Mouse (Mus musculus) hindbrain, embryonic 14.5 days (tissue): ENCODE measurements at regions not wholly inside any gene's neighbourhood (a gene's known extent, or its start where the extent isn't known, plus 50 kb on each side); places are given as distances from the start of the nearest gene placed in this dataset.

ENCODE experiments used
- ATAC-seq: fragments of 200-750 bp; cut with Nextera tagmentation; 2 replicates; pipeline ENCODE4 v1.8.0; 2017; ENCODE audit warnings: moderate number of reproducible peaks, mild to moderate bottlenecking, moderate TSS enrichment, moderate library complexity; ENCODE audit not compliant: low FRiP score
- DNase-seq: peaks from one replicate; pipeline ENCODE4 v3.0.0-alpha.2; 2015; ENCODE audit warnings: low spot score
- H3K27ac ChIP-seq: fragments of 300-500 bp; sonication (generic); 2 replicates; pipeline ENCODE4 v1.5.1; 2014; ENCODE audit warnings: mild to moderate bottlenecking, moderate library complexity
- H3K27me3 ChIP-seq: fragments of 300-500 bp; sonication (generic); 2 replicates; pipeline ENCODE4 v1.6.1; 2014; ENCODE audit warnings: mild to moderate bottlenecking, low read length, mixed read lengths; ENCODE audit not compliant: control insufficient read depth, insufficient read depth
- H3K36me3 ChIP-seq: fragments of 300-500 bp; sonication (generic); replicated peaks from 2 replicates; pipeline ENCODE4 v1.6.1; 2014; ENCODE audit not compliant: control insufficient read depth, insufficient read depth
- H3K4me1 ChIP-seq: fragments of 300-500 bp; sonication (generic); replicated peaks from 2 replicates; pipeline ENCODE4 v1.6.1; 2014; ENCODE audit warnings: antibody characterized with exemption, low read length, mixed read lengths; ENCODE audit not compliant: control insufficient read depth, insufficient read depth
- H3K4me2 ChIP-seq: fragments of 300-500 bp; sonication (generic); replicated peaks from 2 replicates; pipeline ENCODE4 v1.6.1; 2014; ENCODE audit warnings: mild to moderate bottlenecking, moderate library complexity
- H3K4me3 ChIP-seq: fragments of 300-500 bp; sonication (generic); replicated peaks from 2 replicates; pipeline ENCODE4 v1.5.1; 2014; ENCODE audit warnings: mild to moderate bottlenecking, low read length
- H3K9ac ChIP-seq: fragments of 300-500 bp; sonication (generic); 2 replicates; pipeline ENCODE4 v1.6.1; 2014
- H3K9me3 ChIP-seq: fragments of 300-500 bp; sonication (generic); 2 replicates; pipeline ENCODE4 v1.6.1; 2016; ENCODE audit warnings: low read length; ENCODE audit not compliant: control insufficient read depth
- WGBS: fragments of 180-500 bp; shearing (Covaris S2); extraction: QIAGEN DNeasy Blood & Tissue Kit; methylation state at CpG from one replicate; pipeline ENCODE4 v1.1.7; 2014; 5-methylcytosine and 5-hydroxymethylcytosine counted together

DNA sequence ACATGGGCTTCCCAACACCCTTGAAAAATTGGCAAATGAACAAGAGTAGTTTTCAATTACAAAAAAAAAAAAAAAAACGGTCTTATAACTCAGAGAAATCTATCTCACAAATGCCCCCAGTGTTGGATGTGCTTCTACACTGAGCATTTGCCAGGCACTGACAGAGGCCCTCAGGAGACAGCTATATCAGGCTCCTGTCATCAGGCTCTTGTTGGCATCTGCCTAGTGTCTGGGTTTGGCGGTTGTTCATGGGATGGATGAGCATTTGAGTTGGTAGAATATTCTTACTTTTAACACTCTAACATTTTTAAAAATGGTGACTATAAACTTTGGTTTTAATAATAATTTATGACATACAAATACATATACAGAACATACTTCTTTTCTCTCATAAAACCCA is 1555.4 kb upstream of the Map3k7 start:
- Histone ChIP-seq H3K36me3 (no peaks in the 10 kb centered on the region), H3K4me1 (no peaks in the 10 kb centered on the region), H3K4me3 (no peak overlapping the region), H3K27ac (no peak overlapping the region), H3K9me3 (no peaks in the 10 kb centered on the region), H3K4me2 (no peak overlapping the region), H3K9ac (no peak overlapping the region), H3K27me3 (no peaks in the 10 kb centered on the region)
- DNase-seq (no peak), ATAC-seq (no peak)
- 81% methylated on average over 2 of the region's 2 CpGs for WGBS

DNA sequence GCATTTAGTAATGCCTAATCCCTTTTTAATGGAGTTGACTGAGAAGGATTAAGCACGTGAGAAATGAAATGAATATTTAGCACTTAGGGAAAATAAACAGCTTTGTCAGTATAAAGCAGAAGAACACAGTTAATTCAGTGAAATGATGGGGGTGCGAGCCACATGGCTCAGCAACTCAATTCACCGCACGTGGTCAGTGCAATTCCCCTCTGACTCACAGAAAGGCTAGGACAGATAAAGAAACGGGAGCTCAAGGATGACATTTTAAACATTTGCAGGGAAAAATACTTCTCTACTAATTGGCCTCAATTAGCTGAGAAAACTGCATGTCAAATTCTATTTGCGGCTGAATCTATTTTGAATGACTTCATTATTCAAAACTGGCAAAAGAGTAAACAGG is 1516.3 kb upstream of the Map3k7 start:
- Histone ChIP-seq H3K36me3 (no peaks in the 10 kb centered on the region), H3K9ac (no peak overlapping the region), H3K4me2 (no peak overlapping the region), H3K9me3 (no peaks in the 10 kb centered on the region), H3K4me3 (no peak overlapping the region), H3K27me3 (no peaks in the 10 kb centered on the region), H3K4me1 (no peaks in the 10 kb centered on the region), H3K27ac (no peak overlapping the region)
- 54% methylated on average over 6 of the region's 6 CpGs for WGBS
- ATAC-seq (no peak), DNase-seq (no peak)

DNA sequence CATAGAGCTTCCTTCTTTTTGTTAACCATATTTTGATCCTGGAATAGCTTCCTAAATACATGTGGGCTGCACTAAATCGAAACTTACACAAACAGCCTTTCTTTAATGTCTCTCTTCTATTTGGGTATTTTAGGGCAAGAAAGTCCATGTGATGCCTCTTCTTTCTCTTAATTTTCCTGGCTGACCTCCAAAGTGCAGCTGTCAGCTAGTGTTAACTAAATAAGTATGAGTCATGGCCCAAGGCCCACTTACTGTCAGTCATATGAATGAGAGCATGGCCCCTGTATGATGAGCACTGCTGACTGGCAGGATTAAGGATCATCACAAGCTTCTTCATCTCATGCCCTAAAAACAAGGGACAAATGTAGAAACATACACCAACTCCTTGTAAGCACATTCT is 1513.5 kb upstream of the Map3k7 start:
- no peaks in the 10 kb centered on the region for H3K9me3 ChIP-seq
- DNase-seq (no peak), ATAC-seq (no peak)
- H3K4me1 ChIP-seq, result no peaks in the 10 kb centered on the region
- no peaks in the 10 kb centered on the region for H3K27me3 ChIP-seq
- H3K36me3 ChIP-seq, result no peaks in the 10 kb centered on the region
- H3K4me2 ChIP-seq, result no peak overlapping the region
- H3K27ac ChIP-seq, result no peak overlapping the region
- H3K4me3 ChIP-seq, result no peak overlapping the region
- 79% methylated on average over 1 of the region's 1 CpGs for WGBS
- H3K9ac ChIP-seq, result no peak overlapping the region

DNA sequence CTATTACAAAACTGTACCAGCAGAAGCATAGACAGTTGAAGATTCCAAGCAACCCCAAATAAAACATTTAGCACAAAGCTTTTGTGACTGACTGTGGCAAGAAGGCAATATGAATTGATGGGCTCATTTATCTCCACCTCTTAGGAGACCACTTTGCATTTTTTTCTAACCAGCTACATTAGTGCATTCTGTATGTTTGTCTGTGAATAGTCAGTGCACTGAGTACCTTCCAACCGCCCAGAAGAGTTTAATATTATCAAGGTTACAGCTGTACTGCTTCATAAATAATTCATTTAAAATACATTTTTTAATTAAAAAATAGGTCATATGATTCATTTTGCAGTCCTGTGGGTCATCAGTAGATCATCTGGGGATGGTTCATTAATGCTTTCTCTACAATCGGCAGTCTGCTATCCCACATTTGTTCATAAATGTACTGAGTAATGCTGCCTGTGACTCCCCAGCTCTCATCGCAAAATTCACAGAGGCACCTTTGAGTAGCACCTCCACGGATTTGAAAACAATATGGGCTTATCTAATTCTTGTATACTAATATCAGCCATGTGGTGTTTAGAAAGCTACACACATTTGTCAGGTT is 1496.5 kb upstream of the Map3k7 start:
- no peaks in the 10 kb centered on the region for H3K4me1 ChIP-seq
- H3K27me3 ChIP-seq, result no peaks in the 10 kb centered on the region
- DNase-seq (peak; percentile 26), ATAC-seq (peak; percentile 91)
- H3K27ac ChIP-seq, result no peak overlapping the region
- H3K9ac ChIP-seq, result no peak overlapping the region
- no peak overlapping the region for H3K4me2 ChIP-seq
- no peaks in the 10 kb centered on the region for H3K9me3 ChIP-seq
- no peak overlapping the region for H3K4me3 ChIP-seq
- no peaks in the 10 kb centered on the region for H3K36me3 ChIP-seq
- 46% methylated on average over 4 of the region's 4 CpGs for WGBS

DNA sequence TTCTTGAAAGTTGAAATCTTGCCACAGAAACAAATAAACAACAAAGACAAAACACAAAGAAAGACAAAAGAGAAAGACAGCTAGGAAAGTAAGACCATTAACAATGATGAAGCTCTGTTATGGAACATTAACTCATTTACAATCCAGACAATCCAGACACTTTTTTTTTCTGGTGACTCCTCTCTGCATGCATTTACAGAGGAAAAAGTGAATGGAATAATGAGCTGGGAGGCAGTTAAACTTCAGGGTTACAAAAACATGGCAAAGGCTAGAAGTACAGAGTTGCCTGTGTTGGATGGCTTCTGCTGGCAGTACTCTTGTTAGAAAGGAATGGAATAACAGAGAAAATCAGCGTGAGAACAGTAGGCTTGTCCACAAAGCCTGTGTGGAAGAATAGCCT is 1487.3 kb upstream of the Map3k7 start:
- Histone ChIP-seq H3K27ac (no peak overlapping the region), H3K4me2 (no peak overlapping the region), H3K36me3 (no peaks in the 10 kb centered on the region), H3K4me3 (no peak overlapping the region), H3K27me3 (no peaks in the 10 kb centered on the region), H3K9ac (no peak overlapping the region), H3K9me3 (no peaks in the 10 kb centered on the region), H3K4me1 (no peaks in the 10 kb centered on the region)
- WGBS, result 19% methylated on average over 1 of the region's 1 CpGs
- ATAC-seq, result no peak
- DNase-seq, result no peak

DNA sequence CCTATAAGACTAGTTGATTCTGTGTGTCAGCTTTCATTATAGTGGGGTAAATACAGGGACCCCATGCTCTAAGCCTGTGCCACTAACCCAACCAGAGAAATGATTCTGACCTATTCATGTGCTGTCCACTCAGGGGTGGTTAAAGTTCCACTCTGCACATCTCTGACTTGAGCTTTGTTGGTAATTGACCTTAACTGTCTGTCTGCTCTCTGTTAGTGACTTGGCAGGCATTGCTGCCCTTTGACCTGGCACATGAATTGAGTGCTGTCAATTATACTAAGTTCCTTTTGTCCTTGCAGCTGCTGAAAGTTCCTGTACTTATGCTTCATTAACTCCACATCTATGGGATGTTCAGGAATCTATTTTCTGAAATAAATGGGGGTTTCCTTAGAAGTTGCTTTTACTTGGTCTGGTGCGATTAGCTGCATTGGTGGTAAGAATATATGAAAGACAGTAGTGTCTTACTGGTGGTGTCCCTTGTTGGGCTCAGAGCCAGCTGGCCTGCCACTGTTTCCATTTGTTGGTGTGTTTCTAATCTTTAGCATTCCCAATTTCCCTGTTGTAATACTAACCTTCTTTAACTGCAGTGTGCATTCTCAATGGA is 1463.7 kb upstream of the Map3k7 start:
- DNase-seq (peak; percentile 25), ATAC-seq (peak; percentile 71; the same call in 1 of the 2 replicates)
- H3K27me3 ChIP-seq, result no peaks in the 10 kb centered on the region
- no peak overlapping the region for H3K27ac ChIP-seq
- no peaks in the 10 kb centered on the region for H3K9me3 ChIP-seq
- 24% methylated on average over 1 of the region's 1 CpGs for WGBS
- no peak overlapping the region for H3K4me2 ChIP-seq
- H3K36me3 ChIP-seq, result no peaks in the 10 kb centered on the region
- H3K4me1 ChIP-seq, result no peaks in the 10 kb centered on the region
- no peak overlapping the region for H3K4me3 ChIP-seq
- no peak overlapping the region for H3K9ac ChIP-seq
